Mouse (Mus musculus): Measurements from ENCODE around the gene Cyp4f17.
"Not testable (repeated sequence)": the region's sequence is repeated elsewhere in the genome, so short reads cannot be mapped to it uniquely, and the experiment has no call there.

The Cyp4f17 gene

DNA sequence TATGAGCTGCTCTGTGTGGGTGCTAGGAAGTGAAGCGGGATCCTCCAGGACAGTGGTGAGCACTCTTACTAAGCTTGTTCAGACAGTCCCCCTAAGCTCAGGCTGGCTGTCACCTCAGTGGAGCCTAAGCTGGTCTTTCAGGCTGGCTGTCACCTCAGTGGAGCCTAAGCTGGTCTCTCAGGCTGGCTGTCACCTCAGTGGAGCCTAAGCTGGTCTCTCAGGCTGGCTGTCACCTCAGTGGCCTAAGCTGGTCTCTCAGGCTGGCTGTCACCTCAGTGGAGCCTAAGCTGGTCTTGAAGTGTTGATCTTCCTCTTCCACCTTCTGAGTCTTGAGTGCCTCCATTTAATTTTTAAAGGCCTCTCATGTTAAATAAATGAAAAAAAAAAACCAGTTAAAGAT, 20.5 kb downstream of the Cyp4f17 start:
- DNase-seq (ENCODE audit: extremely low spot score, low read depth, low spot score) = not testable (repeated sequence)

DNA sequence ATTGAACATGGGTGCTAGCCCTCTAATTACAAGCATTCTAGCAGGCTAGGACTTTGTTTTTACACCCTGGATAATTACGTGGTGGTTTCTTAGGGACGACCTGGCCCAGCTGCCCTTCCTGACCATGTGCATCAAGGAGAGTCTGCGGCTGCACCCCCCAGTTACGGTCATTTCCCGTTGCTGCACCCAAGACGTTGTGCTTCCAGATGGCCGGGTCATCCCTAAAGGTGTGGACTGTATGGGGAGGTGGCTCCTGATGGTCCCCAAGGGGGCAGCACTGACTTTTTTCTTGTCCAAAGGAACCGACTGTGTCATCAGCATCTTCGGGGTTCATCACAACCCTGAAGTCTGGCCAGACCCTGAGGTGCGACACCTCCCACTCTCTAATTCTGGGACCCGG, 21.9 kb downstream of the Cyp4f17 start:
- DNase-seq (ENCODE audit: extremely low spot score, low read depth, low spot score) = no peak

DNA sequence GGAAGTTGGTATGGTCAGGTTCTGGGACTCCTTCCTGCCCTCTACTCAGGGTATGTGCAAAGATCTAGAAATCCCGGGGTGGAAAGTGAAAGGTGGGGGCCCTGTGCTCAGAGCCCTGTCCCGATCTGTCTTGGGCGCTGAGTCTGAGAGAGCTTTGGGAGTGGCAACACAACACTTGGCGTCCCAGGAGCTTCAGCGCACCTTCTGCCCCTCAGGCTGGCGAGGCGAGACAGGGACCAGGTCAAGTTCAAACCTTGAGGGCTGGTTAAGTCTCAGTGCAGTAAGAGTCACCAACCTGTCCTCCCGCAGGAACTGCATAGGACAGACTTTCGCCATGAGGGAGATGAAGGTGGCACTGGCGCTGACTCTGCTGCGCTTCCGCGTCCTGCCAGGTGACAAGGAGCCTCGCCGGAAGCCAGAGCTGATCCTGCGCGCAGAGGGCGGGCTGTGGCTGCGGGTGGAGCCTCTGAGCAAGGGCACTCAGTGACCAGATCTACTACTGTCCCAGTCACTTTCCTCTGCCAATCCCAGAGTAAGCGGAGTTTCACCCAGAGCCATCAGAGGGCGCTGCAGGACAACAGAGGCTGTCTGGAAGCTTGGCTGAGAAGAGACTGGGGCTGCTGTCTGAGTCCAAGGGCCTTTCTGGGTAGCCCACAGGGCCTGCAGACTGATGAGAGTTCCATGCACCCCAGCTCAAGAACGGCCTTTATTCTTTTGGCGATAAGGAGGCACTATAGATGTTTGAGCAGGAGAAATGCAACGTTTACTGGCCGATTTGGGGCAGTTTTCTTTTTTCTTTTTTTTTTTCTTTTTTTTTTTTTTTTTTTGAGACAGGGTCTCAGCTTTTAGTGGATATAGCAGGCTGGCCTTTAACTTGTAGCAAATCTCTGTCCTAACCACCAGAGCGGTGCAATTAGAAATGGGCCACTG, 22.8 kb downstream of the Cyp4f17 start:
- no peak for DNase-seq (ENCODE audit: extremely low spot score, low read depth, low spot score)

DNA sequence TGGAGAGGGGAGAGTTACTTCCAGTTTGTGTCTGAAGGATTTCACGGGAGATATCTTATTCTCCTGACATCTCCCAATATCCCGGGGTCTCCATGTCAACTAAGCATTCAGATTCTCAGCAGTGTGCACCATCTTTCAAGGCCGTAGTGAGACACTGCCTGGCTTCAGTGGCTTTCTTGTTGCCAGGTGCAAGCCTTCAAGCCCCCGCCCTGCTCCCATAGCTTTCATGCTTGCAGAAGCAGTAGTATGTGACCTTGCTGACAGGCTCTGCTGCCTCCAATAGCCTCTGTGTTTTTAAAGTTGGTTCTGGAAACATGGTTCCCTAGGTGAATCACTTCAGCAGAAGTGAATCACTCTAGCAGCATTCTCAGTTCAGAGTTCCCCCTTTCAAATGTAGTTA, 26.5 kb downstream of the Cyp4f17 start:
- DNase-seq (ENCODE audit: extremely low spot score, low read depth, low spot score) = not testable (repeated sequence)

DNA sequence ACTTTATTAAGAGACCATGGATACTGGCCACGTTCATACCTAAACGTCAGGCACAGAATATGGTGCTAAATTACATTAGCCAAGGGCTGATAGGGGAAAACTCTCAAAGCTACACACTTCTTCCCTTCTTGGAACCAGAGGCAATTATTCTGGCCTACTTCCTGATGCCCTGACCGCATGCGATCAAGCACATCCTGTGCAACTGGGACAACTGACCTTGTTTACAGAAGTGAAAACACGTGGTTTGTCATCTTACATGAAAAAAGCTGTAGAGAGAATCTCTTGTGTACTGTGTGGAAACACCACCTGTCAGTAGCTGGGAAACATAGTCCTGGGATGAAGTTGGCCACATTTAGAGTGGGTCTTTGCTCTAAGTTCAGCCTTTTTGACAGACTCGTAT, 28.2 kb downstream of the Cyp4f17 start:
- no peak for DNase-seq (ENCODE audit: extremely low spot score, low read depth, low spot score)

DNA sequence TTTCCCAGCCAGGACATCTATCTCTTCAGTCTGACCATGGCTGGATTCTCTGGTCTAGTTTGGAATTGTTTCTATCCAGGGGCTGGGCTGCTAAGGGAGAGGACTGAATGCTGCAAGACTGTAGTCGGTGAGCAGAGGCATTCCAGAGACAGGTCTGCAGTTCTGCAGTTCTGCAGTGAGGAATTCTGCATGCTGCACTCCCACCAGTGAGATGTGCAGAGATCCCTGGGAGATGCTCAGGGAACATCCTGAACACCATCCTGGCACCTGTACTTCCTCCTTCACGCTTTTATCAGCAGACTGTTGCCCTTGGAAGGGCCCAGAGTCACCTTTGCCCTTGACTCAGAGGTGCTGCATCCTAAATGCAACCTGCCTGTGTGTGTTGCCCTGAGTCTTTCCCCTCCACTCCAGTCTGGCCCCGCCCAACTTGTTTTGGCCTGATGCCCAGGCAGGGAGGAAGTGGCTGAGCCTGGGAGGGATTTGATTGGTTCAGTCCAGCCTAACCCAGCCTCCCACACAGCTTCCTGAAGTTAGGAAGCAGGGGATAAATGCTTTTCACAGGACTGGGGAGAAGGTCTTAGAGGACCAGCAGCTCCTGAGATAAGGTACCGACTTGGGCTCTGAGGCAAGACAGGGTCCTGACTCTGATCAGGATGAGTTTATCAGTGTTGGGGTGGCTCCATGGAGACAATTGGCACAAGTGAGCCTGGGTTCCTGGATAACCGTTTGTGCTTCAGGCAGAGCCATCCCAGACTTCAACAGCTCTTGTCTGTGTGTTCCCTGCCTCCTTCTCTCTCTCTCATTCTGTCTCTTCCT, 30.4 kb downstream of the Cyp4f17 start, which contains the start of gene Cyp4f16:
Gene Cyp4f16 (plus strand): TSS at position 508 of the 816 bp plus-strand sequence.
- not testable (repeated sequence) for DNase-seq (ENCODE audit: extremely low spot score, low read depth, low spot score)

DNA sequence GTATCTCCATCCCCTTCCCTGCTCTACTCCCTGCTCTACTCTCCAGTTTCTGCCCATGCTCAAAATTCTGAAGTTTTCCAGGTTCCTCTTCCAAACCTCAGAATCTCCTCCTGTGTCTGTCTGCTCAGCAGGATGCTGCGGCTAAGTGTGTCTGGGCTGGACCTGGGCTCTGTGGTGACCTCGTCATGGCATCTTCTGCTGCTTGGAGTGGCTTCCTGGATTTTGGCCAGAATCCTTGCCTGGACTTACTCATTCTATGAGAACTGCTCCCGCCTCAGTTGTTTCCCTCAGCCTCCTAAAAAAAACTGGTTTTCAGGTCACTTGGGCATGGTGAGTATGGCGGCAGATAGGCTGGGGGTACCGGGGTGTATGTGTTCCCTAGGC, 31.0 kb downstream of the Cyp4f17 start:
- no peak for DNase-seq (ENCODE audit: extremely low spot score, low read depth, low spot score)

DNA sequence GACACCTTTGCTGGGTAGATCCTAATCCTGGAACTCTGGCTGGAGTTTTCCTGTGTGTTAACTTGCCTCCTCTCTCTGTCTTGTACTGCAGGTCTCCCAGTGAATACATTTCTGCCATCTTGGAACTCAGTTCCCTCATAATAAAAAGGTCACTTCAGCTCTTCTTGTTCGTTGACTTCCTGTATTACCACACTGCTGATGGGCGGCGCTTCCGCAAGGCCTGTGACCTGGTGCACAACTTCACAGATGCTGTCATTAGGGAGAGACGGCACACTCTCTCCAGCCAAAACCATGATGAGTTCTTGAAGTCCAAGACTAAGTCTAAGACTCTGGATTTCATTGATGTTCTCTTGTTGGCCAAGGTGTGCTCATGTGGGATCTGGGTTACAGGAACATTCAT, 38.9 kb downstream of the Cyp4f17 start:
- not testable (repeated sequence) for DNase-seq (ENCODE audit: extremely low spot score, low read depth, low spot score)

DNA sequence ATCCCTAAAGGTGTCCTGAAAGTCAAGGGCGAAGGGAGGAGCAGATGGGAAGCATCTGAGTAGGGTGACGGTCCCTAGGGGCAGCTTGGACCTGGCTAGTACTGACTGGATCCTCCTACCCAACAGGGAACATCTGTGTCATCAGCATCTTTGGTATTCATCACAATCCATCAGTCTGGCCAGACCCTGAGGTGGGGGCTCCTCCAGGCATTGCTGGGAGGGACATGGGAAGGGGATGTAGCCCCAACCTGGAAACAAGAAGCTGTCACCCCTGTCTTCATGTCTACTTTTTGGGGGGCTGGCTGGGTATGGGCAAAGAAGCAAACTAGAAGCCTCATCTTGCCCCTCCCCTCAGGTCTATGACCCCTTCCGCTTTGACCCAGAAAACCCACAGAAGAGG, 44.5 kb downstream of the Cyp4f17 start:
- not testable (repeated sequence) for DNase-seq (ENCODE audit: extremely low spot score, low read depth, low spot score)

DNA sequence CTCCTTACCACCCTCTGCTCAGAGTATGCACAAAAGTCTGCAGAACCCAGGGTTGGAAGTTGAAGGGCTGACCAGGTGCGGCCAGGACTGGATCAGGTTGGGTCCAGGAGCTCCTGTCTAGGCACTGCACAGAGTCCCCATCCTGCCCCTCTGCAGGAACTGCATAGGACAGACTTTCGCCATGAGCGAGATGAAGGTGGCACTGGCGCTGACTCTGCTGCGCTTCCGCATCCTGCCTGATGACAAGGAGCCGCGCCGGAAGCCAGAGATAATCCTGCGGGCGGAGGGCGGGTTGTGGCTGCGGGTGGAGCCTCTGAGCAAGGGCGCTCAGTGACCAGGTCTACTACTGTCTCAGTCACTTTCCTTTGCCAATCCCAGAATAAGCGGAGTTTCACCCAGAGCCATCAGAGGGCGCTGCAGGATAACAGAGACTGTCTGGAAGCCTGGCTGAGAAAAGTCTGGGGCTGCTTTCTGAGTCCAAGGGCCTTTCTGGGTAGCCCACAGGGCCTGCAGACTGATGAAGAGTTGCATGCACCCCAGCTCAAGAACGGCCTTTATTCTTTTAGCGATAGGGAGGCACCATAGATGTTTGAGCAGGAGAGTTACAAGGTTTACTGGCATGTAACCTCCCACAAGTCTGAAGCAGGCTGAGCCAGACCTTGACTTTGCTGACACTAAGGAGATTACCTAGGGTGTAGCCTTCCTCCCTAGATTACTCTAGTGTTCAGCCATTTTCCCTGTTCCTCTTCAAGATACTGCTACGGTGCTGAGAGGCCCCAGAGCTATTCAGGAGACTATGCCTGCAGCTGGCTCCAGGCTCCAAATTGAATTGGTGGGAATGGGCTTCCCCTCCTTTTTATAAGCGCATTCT, 45.3 kb downstream of the Cyp4f17 start:
- DNase-seq (ENCODE audit: extremely low spot score, low read depth, low spot score) = peak; percentile 37

DNA sequence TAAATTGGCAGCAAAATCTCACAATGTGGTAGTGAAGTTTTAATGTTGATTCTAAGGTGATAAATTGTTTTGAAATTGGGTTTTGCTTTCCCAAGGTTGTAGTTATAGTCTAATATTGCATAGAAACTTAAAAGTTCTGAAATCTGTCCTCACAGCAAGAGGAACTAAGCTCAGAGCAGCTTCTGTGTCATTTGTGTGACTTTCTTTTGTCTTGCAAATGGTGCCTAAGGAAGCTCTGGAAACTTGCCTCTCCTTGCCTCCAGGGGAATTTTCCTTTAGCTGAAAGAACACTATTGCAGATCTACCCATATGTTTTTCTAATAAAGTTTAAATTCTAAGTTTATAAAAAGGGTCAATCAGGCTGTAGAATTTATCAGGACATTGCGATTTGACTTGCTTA, 47.2 kb downstream of the Cyp4f17 start:
- DNase-seq (ENCODE audit: extremely low spot score, low read depth, low spot score) = not testable (repeated sequence)

DNA sequence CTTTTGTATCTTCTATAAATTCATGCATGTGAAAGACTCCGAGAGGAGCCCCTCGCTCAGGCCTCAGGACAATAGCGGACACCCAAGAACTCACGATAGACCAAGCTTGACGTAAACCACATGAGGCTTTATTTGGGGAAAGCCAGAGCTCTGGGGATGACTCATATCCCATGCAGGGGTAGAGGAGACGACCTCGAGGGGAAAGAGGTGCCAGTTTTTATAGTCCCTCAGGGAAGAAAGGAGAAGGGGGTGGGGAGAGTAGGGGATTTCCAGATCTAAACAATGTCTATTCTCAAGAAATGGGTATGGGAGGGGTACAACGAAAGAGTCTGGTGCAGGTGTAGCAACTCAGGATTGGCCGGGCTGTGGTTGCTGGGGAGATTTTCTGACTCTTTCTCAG, 48.5 kb downstream of the Cyp4f17 start:
- not testable (repeated sequence) for DNase-seq (ENCODE audit: extremely low spot score, low read depth, low spot score)

DNA sequence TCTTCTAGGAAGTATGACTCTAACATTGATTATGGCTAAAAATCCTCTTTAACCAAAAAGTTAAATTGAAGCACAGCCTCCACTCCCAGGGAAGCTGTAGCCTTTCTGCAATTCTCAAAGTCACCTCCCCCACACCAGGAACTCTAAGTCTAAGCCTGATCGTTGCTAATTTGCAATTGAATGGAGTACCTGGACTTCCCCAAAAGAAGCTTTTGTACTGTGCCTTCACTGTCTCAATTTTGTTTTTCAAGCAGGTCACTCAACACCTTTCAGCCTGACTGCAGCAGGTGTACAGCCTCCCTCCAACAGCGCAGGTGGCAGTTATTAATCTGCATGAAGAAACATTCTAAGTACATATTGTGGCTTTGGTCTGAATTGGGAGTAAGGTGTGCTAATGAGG, 57.5 kb downstream of the Cyp4f17 start:
- DNase-seq (ENCODE audit: extremely low spot score, low read depth, low spot score) = not testable (repeated sequence)

DNA sequence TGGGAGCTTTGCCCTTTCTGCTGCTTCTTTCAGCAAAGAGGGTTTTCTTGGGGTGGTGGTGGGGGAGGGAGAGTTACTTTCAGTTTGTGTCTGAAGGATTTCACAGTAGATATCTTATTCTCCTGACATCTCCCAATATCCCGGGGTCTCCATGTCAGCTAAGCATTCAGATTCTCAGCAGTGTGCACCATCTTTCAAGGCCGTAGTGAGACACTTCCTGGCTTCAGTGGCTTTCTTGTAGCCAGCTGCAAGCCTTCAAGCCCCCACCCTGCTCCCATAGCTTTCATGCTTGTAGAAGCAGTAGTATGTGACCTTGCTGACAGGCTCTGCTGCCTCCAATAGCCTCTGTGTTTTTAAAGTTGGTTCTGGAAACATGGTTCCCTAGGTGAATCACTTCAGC, 67.4 kb downstream of the Cyp4f17 start:
- DNase-seq (ENCODE audit: extremely low spot score, low read depth, low spot score) = not testable (repeated sequence)

DNA sequence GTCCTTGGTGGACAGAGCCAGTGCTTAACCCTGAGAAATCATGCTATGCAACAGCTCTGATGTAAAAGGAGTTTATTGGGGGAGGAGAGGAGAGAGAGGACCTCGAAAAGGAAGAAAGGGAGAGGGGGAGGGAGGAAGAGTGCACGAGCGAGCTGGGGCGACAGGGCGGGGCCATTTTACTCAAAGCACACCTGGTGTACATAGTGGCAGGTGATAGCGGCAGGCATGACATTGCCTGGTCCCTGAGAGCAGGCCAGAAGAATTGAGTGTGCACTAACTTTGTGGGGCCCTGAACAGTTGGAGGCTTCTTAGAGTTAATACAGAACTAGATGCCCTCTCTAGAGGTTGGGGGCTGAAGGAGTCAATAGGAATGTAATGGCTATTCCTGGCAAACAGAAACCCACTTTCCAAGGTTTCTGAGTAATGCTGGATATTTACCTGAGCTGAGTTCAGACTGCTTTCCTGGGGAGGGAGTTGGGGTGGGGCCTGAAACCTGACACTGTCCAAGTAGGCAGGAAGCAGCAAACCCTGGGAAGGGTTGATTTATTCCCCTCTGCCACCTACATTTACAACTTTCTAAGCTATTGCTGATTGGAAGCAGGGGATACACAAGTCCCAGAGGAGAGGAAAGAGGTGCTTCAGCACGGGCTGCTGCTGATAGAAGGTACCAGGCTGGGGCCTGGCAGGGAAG, 71.8 kb downstream of the Cyp4f17 start:
- DNase-seq (ENCODE audit: extremely low spot score, low read depth, low spot score) = no peak
